Mouse (Mus musculus) C2C12 (cell line): ENCODE data around the gene Nos3.

Experiments
- CEBPB ChIP-seq: IDR thresholded peaks from one replicate; pipeline ENCODE4 v1.6.1; 2011; ENCODE audit warnings: low read depth, mild to moderate bottlenecking, control low read depth, moderate library complexity
- CTCF ChIP-seq: IDR thresholded peaks from one replicate; pipeline ENCODE4 v1.5.1; 2011; ENCODE audit not compliant: control insufficient read depth, insufficient read depth, insufficient read length
- FOSL1 ChIP-seq: IDR thresholded peaks from one replicate; pipeline ENCODE4 v1.8.0; 2011; ENCODE audit warnings: mild to moderate bottlenecking, low read length; ENCODE audit not compliant: poor library complexity, insufficient read depth, severe bottlenecking
- MAX ChIP-seq: IDR thresholded peaks from one replicate; pipeline ENCODE4 v1.6.1; 2011; ENCODE audit warnings: mild to moderate bottlenecking, control low read depth
- MYOG ChIP-seq: IDR thresholded peaks from one replicate; pipeline ENCODE4 v1.6.1; 2011; ENCODE audit not compliant: control insufficient read depth, insufficient read length; ENCODE audit errors: extremely low read depth
- USF1 ChIP-seq: IDR thresholded peaks from one replicate; pipeline ENCODE4 v1.6.1; 2011; ENCODE audit warnings: low read depth, mild to moderate bottlenecking, control low read depth, moderate library complexity

DNA sequence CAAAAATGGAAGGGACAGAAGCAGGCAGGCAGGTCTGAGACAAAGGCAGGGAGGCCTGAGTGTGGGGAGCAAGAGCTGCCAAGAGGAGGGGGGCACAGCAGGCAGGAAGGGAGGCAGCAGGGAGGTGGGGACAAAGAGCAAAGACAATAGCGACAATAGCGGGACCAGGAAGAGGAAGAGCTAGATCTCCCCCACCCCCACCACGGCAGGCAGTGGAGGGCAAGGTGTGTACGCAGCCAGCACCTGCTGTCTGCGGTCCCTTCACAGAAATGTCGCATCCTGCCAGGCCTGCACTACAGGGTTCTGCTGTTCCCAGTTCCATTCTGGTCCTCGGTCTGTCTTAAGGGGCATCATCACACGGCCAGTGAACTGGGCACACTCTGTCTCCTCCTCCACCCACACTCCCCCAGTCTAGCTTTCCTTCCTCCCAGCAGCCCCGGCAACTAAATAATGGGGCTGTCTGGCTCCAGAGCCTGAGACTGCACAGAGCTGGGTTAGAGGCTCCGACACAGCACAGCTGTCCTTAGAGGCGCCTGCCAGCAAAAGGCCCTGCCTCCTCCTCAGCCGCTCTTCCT lies 20.0 kb upstream of the Nos3 start:
- TF ChIP-seq CTCF (no peak), MYOG (no peak), USF1 (no peak), MAX (no peak), CEBPB (no peak), FOSL1 (no peak)
